Mouse (Mus musculus) Muller cell, postnatal 12 days (primary cell): Measurements from ENCODE around the gene Cacng1.

Experiments used
- DNase-seq: peaks from one replicate; pipeline ENCODE4 v3.0.0-alpha.2; 2015; ENCODE audit errors: inconsistent ontology term

The Cacng1 gene

GRCm38 (mm10) chr11:107716332-107716938 lies at the start of gene Cacng1:
Gene Cacng1, minus strand, starts transcription at chr11:107716522.
- no peak for DNase-seq

GRCm38 (mm10) chr11:107762688-107763460 lies 46.6 kb upstream of the Cacng1 start:
- peak; percentile 58 for DNase-seq

- DNase-seq: no peak
Observed at GRCm38 (mm10) chr11:107761790-107762500, 45.6 kb upstream of the Cacng1 start.

GRCm38 (mm10) chr11:107760001-107760400 lies 43.7 kb upstream of the Cacng1 start:
- DNase-seq: no peak

GRCm38 (mm10) chr11:107759516-107759915 lies 43.2 kb upstream of the Cacng1 start:
- DNase-seq: no peak

- peak; percentile 56 for DNase-seq
Observed at GRCm38 (mm10) chr11:107749114-107749513, 32.8 kb upstream of the Cacng1 start.

- DNase-seq: peak; percentile 70
Observed at GRCm38 (mm10) chr11:107748243-107749035, 32.1 kb upstream of the Cacng1 start.

- DNase-seq: no peak
Observed at GRCm38 (mm10) chr11:107743100-107743499, 26.8 kb upstream of the Cacng1 start.

- no peak for DNase-seq
Observed at GRCm38 (mm10) chr11:107738418-107739099, 22.2 kb upstream of the Cacng1 start.

GRCm38 (mm10) chr11:107737886-107738285 lies 21.6 kb upstream of the Cacng1 start:
- peak; percentile 14 for DNase-seq

GRCm38 (mm10) chr11:107734133-107734532 lies 17.8 kb upstream of the Cacng1 start:
- DNase-seq: no peak

GRCm38 (mm10) chr11:107731498-107731897 lies 15.2 kb upstream of the Cacng1 start:
- peak; percentile 55 for DNase-seq

GRCm38 (mm10) chr11:107730940-107731339 lies 14.6 kb upstream of the Cacng1 start:
- no peak for DNase-seq

- DNase-seq: no peak
Observed at GRCm38 (mm10) chr11:107729141-107729540, 12.8 kb upstream of the Cacng1 start.

- DNase-seq: peak; percentile 86
Observed at GRCm38 (mm10) chr11:107728073-107728863, 11.9 kb upstream of the Cacng1 start.

GRCm38 (mm10) chr11:107724603-107725002 lies 8.3 kb upstream of the Cacng1 start:
- no peak for DNase-seq

- DNase-seq: no peak
Observed at GRCm38 (mm10) chr11:107721057-107721456, 4.7 kb upstream of the Cacng1 start.

GRCm38 (mm10) chr11:107720264-107721021 lies 4.1 kb upstream of the Cacng1 start:
- DNase-seq: no peak

GRCm38 (mm10) chr11:107714368-107714767 lies 2.0 kb downstream of the Cacng1 start:
- DNase-seq: no peak

GRCm38 (mm10) chr11:107710379-107710778 lies 5.9 kb downstream of the Cacng1 start:
- DNase-seq: no peak
